Mouse (Mus musculus): Measurements from ENCODE around the gene Slc6a16. TPM values are rescaled to one million over a fixed set of nuclear protein-coding genes. Genes with fewer than 3 reads are reported as not detected.

The Slc6a16 gene
- polyA plus RNA-seq, 1 experiment from 2014 or later: 0.14 TPM

GRCm38 (mm10) chr7:45229046-45229445, 11.8 kb upstream of the Slc6a16 start:
- Histone ChIP-seq H3K9ac (ENCODE audit: low read depth, low read length) (no peak overlapping the region), H3K27me3 (ENCODE audit: control insufficient read depth, insufficient read depth, low read length) (no peaks in the 10 kb centered on the region), H3K27ac (ENCODE audit: low read depth, low read length) (no peak overlapping the region), H3K4me1 (replicated peaks; ENCODE audit: control insufficient read depth, insufficient read depth, low read length) (peaks cover 3% of the 10 kb centered on the region), H3K4me2 (replicated peaks; ENCODE audit: low read depth, low read length) (no peak overlapping the region), H3K9me3 (ENCODE audit: control insufficient read depth, low read length) (no peaks in the 10 kb centered on the region), H3K4me3 (ENCODE audit: low read depth, low read length) (no peak overlapping the region), H3K36me3 (ENCODE audit: control insufficient read depth, insufficient read depth, low read length) (peaks cover 34% of the 10 kb centered on the region)
- DNase-seq (ENCODE audit: low spot score) (no peak), ATAC-seq (ENCODE audit: low FRiP score) (no peak)
- 93% methylated on average over 8 of the region's 8 CpGs for WGBS

GRCm38 (mm10) chr7:45229459-45230203, 11.3 kb upstream of the Slc6a16 start:
- H3K27me3 ChIP-seq (ENCODE audit: control insufficient read depth, insufficient read depth, low read length): no peaks in the 10 kb centered on the region
- 87% methylated on average over 7 of the region's 7 CpGs for WGBS
- no peak for ATAC-seq (ENCODE audit: low FRiP score)
- peaks cover 7% of the 10 kb centered on the region for H3K4me1 ChIP-seq (replicated peaks; ENCODE audit: control insufficient read depth, insufficient read depth, low read length)
- no peak overlapping the region for H3K4me2 ChIP-seq (replicated peaks; ENCODE audit: low read depth, low read length)
- H3K9me3 ChIP-seq (ENCODE audit: control insufficient read depth, low read length): no peaks in the 10 kb centered on the region
- peaks cover 34% of the 10 kb centered on the region for H3K36me3 ChIP-seq (ENCODE audit: control insufficient read depth, insufficient read depth, low read length)
- no peak overlapping the region for H3K27ac ChIP-seq (ENCODE audit: low read depth, low read length)
- no peak for DNase-seq (ENCODE audit: low spot score)
- no peak overlapping the region for H3K4me3 ChIP-seq (ENCODE audit: low read depth, low read length)
- H3K9ac ChIP-seq (ENCODE audit: low read depth, low read length): no peak overlapping the region

DNA sequence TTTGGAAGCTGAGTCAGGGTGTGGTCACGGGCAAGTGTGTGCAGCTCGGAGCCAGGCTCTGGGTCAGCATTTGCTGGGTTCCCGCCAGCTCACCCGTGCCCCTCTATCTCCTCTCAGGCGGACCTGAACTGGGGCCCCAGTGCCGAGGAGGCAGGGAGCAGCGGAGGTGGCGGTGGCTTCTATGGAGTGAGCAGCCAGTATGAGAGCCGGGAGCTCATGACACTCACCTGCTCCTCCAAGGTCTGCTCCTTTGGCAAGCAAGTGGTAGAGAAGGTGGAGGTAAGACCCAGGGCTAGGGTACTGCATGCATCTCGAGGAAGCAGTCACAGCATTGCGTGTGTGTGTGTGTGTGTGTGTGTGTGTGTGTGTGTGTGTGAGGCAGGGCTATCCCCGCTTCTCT, 9.7 kb upstream of the Slc6a16 start:
- no peak for ATAC-seq (ENCODE audit: low FRiP score)
- no peak overlapping the region for H3K9ac ChIP-seq (ENCODE audit: low read depth, low read length)
- no peaks in the 10 kb centered on the region for H3K27me3 ChIP-seq (ENCODE audit: control insufficient read depth, insufficient read depth, low read length)
- no peak overlapping the region for H3K27ac ChIP-seq (ENCODE audit: low read depth, low read length)
- peaks cover 7% of the 10 kb centered on the region for H3K4me1 ChIP-seq (replicated peaks; ENCODE audit: control insufficient read depth, insufficient read depth, low read length)
- H3K36me3 ChIP-seq (ENCODE audit: control insufficient read depth, insufficient read depth, low read length): peaks cover 32% of the 10 kb centered on the region
- H3K4me3 ChIP-seq (ENCODE audit: low read depth, low read length): no peak overlapping the region
- no peak for DNase-seq (ENCODE audit: low spot score)
- no peaks in the 10 kb centered on the region for H3K9me3 ChIP-seq (ENCODE audit: control insufficient read depth, low read length)
- H3K4me2 ChIP-seq (replicated peaks; ENCODE audit: low read depth, low read length): no peak overlapping the region
- 86% methylated on average over 12 of the region's 12 CpGs for WGBS

DNA sequence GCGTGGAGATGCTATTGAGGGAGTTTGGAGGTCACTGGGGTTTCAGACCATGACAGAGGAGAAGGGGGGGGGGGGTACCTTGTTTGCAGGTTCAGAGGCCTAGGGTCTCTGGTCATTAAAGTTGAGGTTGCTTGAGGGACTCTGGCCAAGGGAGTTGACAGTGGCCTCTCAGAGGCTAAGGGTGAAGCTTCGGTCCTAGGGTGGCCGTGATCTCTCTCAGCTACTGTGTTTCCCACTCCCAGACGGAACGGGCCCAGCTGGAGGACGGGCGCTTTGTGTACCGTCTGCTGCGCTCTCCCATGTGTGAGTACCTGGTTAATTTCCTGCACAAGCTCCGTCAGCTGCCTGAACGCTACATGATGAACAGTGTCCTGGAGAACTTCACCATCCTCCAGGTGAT, 8.9 kb upstream of the Slc6a16 start:
- Histone ChIP-seq H3K4me2 (replicated peaks; ENCODE audit: low read depth, low read length) (no peak overlapping the region), H3K27me3 (ENCODE audit: control insufficient read depth, insufficient read depth, low read length) (no peaks in the 10 kb centered on the region), H3K4me1 (replicated peaks; ENCODE audit: control insufficient read depth, insufficient read depth, low read length) (peaks cover 7% of the 10 kb centered on the region), H3K9me3 (ENCODE audit: control insufficient read depth, low read length) (no peaks in the 10 kb centered on the region), H3K27ac (ENCODE audit: low read depth, low read length) (no peak overlapping the region), H3K9ac (ENCODE audit: low read depth, low read length) (no peak overlapping the region), H3K4me3 (ENCODE audit: low read depth, low read length) (no peak overlapping the region), H3K36me3 (ENCODE audit: control insufficient read depth, insufficient read depth, low read length) (peaks cover 29% of the 10 kb centered on the region)
- DNase-seq (ENCODE audit: low spot score): no peak
- no peak for ATAC-seq (ENCODE audit: low FRiP score)
- WGBS: 88% methylated on average over 11 of the region's 11 CpGs

- Histone ChIP-seq H3K27ac (ENCODE audit: low read depth, low read length) (peak overlapping the region; percentile 0; the same call in 1 of the 2 replicates), H3K4me2 (replicated peaks; ENCODE audit: low read depth, low read length) (no peak overlapping the region), H3K4me3 (ENCODE audit: low read depth, low read length) (no peak overlapping the region), H3K36me3 (ENCODE audit: control insufficient read depth, insufficient read depth, low read length) (peaks cover 26% of the 10 kb centered on the region), H3K9ac (ENCODE audit: low read depth, low read length) (no peak overlapping the region), H3K4me1 (replicated peaks; ENCODE audit: control insufficient read depth, insufficient read depth, low read length) (peaks cover 7% of the 10 kb centered on the region), H3K27me3 (ENCODE audit: control insufficient read depth, insufficient read depth, low read length) (no peaks in the 10 kb centered on the region), H3K9me3 (ENCODE audit: control insufficient read depth, low read length) (no peaks in the 10 kb centered on the region)
- no peak for ATAC-seq (ENCODE audit: low FRiP score)
- DNase-seq (ENCODE audit: low spot score): peak; percentile 19
- 70% methylated on average over 13 of the region's 13 CpGs for WGBS
These were observed 8.0 kb upstream of the Slc6a16 start for GRCm38 (mm10) chr7:45232716-45233465.

- DNase-seq (ENCODE audit: low spot score): peak; percentile 62
- 20% methylated on average over 20 of the region's 20 CpGs for WGBS
- peak overlapping the region; percentile 42; the same call in 1 of the 2 replicates for H3K9ac ChIP-seq (ENCODE audit: low read depth, low read length)
- peak overlapping the region; percentile 27 for H3K27ac ChIP-seq (ENCODE audit: low read depth, low read length)
- H3K4me3 ChIP-seq (ENCODE audit: low read depth, low read length): no peak overlapping the region
- H3K4me2 ChIP-seq (replicated peaks; ENCODE audit: low read depth, low read length): peak overlapping the region; percentile 21
- H3K36me3 ChIP-seq (ENCODE audit: control insufficient read depth, insufficient read depth, low read length): peaks cover 21% of the 10 kb centered on the region
- peak; percentile 15; the same call in 1 of the 2 replicates for ATAC-seq (ENCODE audit: low FRiP score)
- H3K4me1 ChIP-seq (replicated peaks; ENCODE audit: control insufficient read depth, insufficient read depth, low read length): peaks cover 7% of the 10 kb centered on the region
- H3K9me3 ChIP-seq (ENCODE audit: control insufficient read depth, low read length): no peaks in the 10 kb centered on the region
- H3K27me3 ChIP-seq (ENCODE audit: control insufficient read depth, insufficient read depth, low read length): no peaks in the 10 kb centered on the region; the same call in 1 of the 2 replicates
These were observed 7.1 kb upstream of the Slc6a16 start for GRCm38 (mm10) chr7:45233580-45234332.

DNA sequence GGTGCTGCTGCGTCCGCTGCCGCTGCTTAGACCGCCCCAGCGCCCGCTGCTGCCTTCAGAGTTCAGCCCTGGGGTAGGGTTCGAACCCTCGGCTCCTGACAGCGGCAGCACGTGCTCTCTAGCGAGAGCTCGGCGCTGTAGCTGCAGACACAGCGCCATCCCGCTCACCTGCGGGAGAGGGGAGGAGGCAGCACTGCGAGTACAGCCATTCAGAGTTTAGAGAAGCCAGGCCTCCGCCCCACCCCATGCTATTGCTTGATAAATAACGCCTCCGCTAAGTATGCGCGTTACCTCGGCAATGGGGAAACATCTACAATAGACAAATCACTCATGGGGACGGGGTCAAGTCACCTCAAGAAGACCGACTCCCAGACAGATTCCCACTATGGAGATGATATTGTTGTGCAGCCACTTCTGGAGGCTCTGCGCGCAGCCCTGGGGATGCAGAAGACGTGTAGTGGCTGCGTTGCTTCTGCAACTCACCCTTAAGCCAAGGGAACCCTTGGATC, 6.5 kb upstream of the Slc6a16 start:
- no peak overlapping the region for H3K4me3 ChIP-seq (ENCODE audit: low read depth, low read length)
- peaks cover 4% of the 10 kb centered on the region for H3K27me3 ChIP-seq (ENCODE audit: control insufficient read depth, insufficient read depth, low read length)
- H3K4me1 ChIP-seq (replicated peaks; ENCODE audit: control insufficient read depth, insufficient read depth, low read length): peaks cover 7% of the 10 kb centered on the region
- H3K9ac ChIP-seq (ENCODE audit: low read depth, low read length): peak overlapping the region; percentile 42; the same call in 1 of the 2 replicates
- peaks cover 16% of the 10 kb centered on the region for H3K36me3 ChIP-seq (ENCODE audit: control insufficient read depth, insufficient read depth, low read length)
- whole genome bisulfite sequencing: 8% methylated on average over 29 of the region's 29 CpGs
- H3K9me3 ChIP-seq (ENCODE audit: control insufficient read depth, low read length): no peaks in the 10 kb centered on the region
- DNase-seq (ENCODE audit: low spot score) (peak; percentile 63), ATAC-seq (ENCODE audit: low FRiP score) (peak; percentile 20; the same call in 1 of the 2 replicates)
- peak overlapping the region; percentile 21; the same call in 1 of the 2 replicates for H3K4me2 ChIP-seq (replicated peaks; ENCODE audit: low read depth, low read length)
- peak overlapping the region; percentile 27; the same call in 1 of the 2 replicates for H3K27ac ChIP-seq (ENCODE audit: low read depth, low read length)

DNA sequence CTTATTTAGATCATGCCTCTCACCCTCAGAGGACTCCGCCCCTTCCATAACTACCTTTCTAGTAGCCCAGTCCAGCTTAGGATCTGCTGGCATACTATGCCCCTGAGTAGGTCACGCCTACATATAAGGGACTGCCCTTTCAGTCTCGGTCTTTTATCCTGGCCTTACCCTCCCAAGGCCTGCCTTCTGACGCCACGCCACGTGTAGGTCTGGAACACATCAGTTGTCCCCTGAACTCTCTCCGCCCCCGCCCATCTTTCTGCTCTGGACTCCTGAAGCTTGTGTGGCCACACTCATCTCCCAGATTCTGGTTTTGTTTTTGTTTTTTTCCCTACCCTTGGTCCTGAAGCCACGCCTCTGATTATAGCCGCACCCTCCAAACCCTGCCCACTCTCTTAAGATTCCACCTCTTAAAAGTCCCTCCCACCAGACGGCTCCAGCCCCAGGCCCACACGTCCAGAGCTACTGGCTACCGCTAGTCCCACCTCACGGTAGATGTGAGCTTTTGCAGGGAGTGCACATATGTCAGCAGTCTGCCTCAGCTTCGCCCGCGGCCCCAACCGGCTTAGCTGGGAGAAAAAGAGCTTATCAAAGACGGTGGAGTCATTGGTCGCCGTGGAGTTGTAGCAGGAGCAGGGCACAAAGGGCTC, 5.8 kb upstream of the Slc6a16 start:
- ATAC-seq (ENCODE audit: low FRiP score) (peak; percentile 76), DNase-seq (ENCODE audit: low spot score) (peak; percentile 72)
- 0 out of 2 replicates have a peak overlapping the region, but pooled peaks have one; percentile 27 for H3K27ac ChIP-seq (ENCODE audit: low read depth, low read length)
- peaks cover 7% of the 10 kb centered on the region for H3K4me1 ChIP-seq (replicated peaks; ENCODE audit: control insufficient read depth, insufficient read depth, low read length)
- peaks cover 4% of the 10 kb centered on the region for H3K27me3 ChIP-seq (ENCODE audit: control insufficient read depth, insufficient read depth, low read length)
- H3K36me3 ChIP-seq (ENCODE audit: control insufficient read depth, insufficient read depth, low read length): peaks cover 11% of the 10 kb centered on the region; the same call in 1 of the 2 replicates
- no peak overlapping the region; the same call in 1 of the 2 replicates for H3K9ac ChIP-seq (ENCODE audit: low read depth, low read length)
- WGBS: 4% methylated on average over 21 of the region's 21 CpGs
- H3K9me3 ChIP-seq (ENCODE audit: control insufficient read depth, low read length): no peaks in the 10 kb centered on the region
- peak overlapping the region; percentile 4; the same call in 1 of the 2 replicates for H3K4me2 ChIP-seq (replicated peaks; ENCODE audit: low read depth, low read length)
- H3K4me3 ChIP-seq (ENCODE audit: low read depth, low read length): no peak overlapping the region
